Mouse (Mus musculus): Measurements from ENCODE around the gene Nphp4.

- TF ChIP-seq CTCF (IDR thresholded peaks at IDR 0.05; ENCODE audit: control insufficient read depth, insufficient read depth, insufficient replicate concordance, low read depth, low read length) (no peak), POLR2A (IDR thresholded peaks at IDR 0.05; ENCODE audit: control insufficient read depth, low read depth, low read length) (no peak)
Observed at GRCm38 (mm10) chr4:152512221-152512925, 35.9 kb downstream of the Nphp4 start.
